Mouse (Mus musculus): ENCODE data around the gene Pirt.

GRCm38 (mm10) chr11:66960797-66961196 is 49.0 kb downstream of the Pirt start:
- TF ChIP-seq MAX (IDR thresholded peaks at IDR 0.05; ENCODE audit: low read depth) (no peak), POLR2AphosphoS2 (IDR thresholded peaks at IDR 0.05; ENCODE audit: insufficient read length, low read depth) (no peak), SRF (IDR thresholded peaks at IDR 0.05; ENCODE audit: control insufficient read depth, insufficient read length, low read depth) (no peak), POLR2A (IDR thresholded peaks at IDR 0.05; ENCODE audit: insufficient read length, low read depth) (no peak), TCF12 (IDR thresholded peaks at IDR 0.05; ENCODE audit: insufficient read depth, poor library complexity, severe bottlenecking) (no peak), E2F4 (IDR thresholded peaks at IDR 0.05; ENCODE audit: insufficient read depth) (no peak), REST (IDR thresholded peaks at IDR 0.05; ENCODE audit: insufficient read depth, insufficient read length) (no peak), MYOD1 (IDR thresholded peaks at IDR 0.05; ENCODE audit: control insufficient read depth in 1 of 3, insufficient read length in 2 of 3, low read depth in 2 of 3) (no peak), CEBPB (IDR thresholded peaks at IDR 0.05; ENCODE audit: insufficient read depth, poor library complexity, severe bottlenecking) (no peak), USF1 (IDR thresholded peaks at IDR 0.05; ENCODE audit: low read depth) (no peak)

Data from myocyte (in vitro differentiated cells).